Mouse (Mus musculus): ENCODE data around the gene Kcnip1.

Gene Kcnip1

GRCm38 (mm10) chr11:33939456-33940113 lies 53.4 kb downstream of the Kcnip1 start:
- 82% methylated on average over 4 of the region's 4 CpGs for WGBS

DNA sequence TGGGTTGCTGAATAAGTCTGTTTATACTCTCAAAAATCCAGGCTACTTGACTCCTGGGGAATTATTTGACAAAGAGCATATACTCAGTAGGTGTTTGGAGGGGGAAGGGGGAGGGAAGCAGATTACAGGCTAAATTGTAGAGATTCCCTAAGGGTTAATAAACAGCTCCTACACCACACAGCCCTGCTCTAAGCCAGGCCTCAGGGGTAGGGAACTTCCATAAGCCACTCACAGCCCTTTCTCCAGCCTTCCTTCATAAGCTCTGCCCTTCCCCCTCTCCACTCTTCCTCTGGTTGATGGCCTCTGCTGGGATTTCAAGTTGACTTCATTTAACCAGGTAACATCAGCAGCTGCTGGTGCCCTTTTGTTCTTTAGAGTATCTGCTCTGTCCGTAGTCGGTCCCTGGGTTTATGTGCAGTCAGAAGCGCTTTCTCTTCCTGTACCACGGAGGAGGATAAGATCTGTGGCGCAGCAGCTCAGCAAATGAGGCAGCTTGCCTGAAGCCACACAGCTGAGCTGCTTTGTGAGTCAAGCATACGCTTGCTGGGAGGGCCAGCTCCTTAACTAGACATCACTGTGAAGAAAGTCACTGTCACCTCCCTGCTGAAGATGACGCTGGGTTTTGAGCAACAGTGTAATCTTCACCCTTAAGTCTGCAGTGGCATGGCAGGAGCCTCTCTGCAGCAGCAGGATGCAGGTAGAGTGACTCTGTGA lies 54.2 kb downstream of the Kcnip1 start:
- 55% methylated on average over 7 of the region's 7 CpGs for WGBS

DNA sequence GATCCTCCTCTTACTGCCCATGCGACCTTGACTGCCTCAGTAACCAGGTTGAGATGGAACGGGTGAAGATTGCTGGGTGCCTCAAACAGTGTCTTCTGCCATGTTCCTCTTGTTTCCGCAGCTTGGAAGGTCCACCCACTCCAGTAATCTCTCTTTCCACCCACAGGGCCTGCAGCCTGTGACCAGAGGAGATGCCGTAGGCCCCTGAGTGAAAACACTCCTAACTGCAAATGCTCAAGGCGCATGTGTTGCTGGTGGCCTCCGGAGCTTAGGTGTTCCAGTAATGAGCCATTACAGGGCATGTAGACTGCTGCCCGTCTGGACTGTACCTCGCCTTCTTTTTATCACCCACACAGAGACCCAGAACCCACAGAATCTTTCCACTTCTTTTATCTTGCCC lies 55.3 kb downstream of the Kcnip1 start:
- WGBS, result 90% methylated on average over 8 of the region's 8 CpGs

DNA sequence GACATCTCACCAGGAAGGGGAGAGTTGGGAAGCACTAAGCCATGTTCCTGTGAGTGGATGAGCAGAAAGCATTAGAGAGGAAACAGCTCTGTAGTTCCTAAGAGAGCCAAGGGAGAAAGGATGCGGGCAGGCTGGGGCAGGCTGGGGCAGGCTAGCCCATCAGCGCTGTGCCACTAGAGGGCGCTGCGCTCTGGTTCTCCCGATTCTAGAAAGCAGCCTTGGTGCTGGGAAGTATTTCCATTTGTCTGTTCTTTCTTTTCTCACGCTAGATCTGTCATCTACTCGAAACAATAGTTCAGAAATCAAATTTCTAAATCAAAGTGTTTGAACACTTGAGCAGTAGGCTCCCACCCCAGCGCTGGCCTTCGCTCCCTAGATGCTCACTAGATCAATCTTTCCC lies 58.7 kb downstream of the Kcnip1 start:
- WGBS, result 74% methylated on average over 9 of the region's 9 CpGs

DNA sequence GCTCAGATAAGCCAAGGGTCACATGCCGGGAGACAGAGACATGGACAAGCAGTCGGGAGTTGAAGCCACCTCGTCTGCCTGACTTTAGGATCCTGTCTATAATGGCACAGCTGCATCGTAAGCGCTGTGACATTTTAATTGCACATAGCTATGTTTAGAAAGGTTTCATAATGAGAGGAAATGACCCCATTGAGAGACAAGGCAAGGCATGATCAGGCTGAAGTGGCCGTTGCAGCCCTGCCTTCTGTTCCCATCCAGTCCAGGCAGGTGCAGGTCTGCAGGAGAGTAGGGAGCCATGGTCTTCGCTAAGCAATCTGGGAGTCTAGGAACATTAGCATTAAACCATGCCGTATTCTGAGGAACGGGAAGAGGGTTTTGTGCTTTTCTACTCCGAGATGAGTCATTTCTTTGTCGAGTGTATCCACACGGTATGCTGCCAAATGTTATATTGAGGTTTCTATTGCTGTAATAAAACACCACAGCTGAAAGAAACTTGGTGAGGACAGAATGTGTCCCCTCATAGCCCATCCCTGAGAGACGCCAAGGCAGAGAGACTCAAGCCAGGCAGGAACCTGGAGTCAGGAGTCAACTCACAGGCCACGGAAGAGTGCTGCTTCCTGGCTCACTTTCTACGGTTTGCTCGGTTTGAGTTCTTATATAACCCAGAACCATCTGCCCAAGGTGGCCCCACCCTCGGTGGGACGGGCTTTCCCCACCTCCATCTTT lies 60.4 kb downstream of the Kcnip1 start:
- WGBS, result 32% methylated on average over 18 of the region's 18 CpGs

- WGBS, result 15% methylated on average over 10 of the region's 10 CpGs
Measured at GRCm38 (mm10) chr11:33931836-33932385, 61.0 kb downstream of the Kcnip1 start.

GRCm38 (mm10) chr11:33929412-33929811 lies 63.5 kb downstream of the Kcnip1 start:
- WGBS, result 59% methylated on average over 11 of the region's 11 CpGs

- WGBS, result 54% methylated on average over 7 of the region's 7 CpGs
Measured at GRCm38 (mm10) chr11:33928658-33929057, 64.3 kb downstream of the Kcnip1 start.

DNA sequence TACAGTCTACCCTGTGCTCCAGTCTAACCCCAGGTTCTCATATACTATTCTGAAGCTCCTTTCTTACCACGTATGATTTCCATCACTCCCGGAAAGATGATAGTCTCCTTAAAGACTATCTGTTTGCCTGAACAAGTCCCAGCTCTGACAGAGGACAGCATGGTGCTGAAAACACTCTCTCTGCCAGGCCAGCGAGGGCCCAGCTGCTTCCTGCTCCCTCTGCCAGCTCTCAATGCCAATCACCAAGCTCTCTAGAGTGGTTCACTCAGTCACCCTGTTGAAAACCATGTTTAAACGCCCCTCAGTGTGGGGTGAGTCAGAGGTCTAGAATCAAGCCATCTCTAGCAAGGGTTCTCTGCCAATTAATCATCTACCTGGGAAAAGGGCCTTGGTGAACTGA lies 65.1 kb downstream of the Kcnip1 start:
- WGBS, result 56% methylated on average over 4 of the region's 4 CpGs

- WGBS, result 56% methylated on average over 6 of the region's 6 CpGs
Measured at GRCm38 (mm10) chr11:33927321-33927720, 65.6 kb downstream of the Kcnip1 start.

- 60% methylated on average over 2 of the region's 2 CpGs for WGBS
Measured at GRCm38 (mm10) chr11:33926551-33926950, 66.4 kb downstream of the Kcnip1 start.

GRCm38 (mm10) chr11:33925778-33926177 lies 67.2 kb downstream of the Kcnip1 start:
- WGBS, result 72% methylated on average over 8 of the region's 8 CpGs

GRCm38 (mm10) chr11:33923031-33923430 lies 69.9 kb downstream of the Kcnip1 start:
- 78% methylated on average over 3 of the region's 3 CpGs for WGBS

GRCm38 (mm10) chr11:33921451-33921850 lies 71.5 kb downstream of the Kcnip1 start:
- whole genome bisulfite sequencing, result 81% methylated on average over 13 of the region's 13 CpGs

- 88% methylated on average over 7 of the region's 7 CpGs for whole genome bisulfite sequencing
Measured at GRCm38 (mm10) chr11:33919826-33920225, 73.1 kb downstream of the Kcnip1 start.

DNA sequence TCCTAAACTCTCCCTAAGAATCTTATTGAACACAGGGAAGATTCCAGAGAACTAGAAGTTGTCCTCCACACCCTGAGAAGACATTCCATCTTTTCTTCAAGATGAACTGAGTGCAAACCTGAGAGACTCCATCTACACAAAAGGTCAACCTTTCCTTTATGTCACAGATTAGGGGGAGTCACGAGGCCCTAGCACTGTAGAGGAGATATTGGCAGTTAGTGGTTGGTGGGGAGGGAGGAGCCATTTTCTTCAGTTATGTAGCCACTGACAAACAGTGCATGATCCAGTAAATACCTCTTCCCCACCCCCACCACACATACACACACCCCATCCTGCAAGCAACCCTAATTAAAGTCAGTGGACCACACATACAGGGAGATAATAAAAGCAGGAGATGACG lies 74.5 kb downstream of the Kcnip1 start:
- WGBS, result 55% methylated on average over 2 of the region's 2 CpGs

DNA sequence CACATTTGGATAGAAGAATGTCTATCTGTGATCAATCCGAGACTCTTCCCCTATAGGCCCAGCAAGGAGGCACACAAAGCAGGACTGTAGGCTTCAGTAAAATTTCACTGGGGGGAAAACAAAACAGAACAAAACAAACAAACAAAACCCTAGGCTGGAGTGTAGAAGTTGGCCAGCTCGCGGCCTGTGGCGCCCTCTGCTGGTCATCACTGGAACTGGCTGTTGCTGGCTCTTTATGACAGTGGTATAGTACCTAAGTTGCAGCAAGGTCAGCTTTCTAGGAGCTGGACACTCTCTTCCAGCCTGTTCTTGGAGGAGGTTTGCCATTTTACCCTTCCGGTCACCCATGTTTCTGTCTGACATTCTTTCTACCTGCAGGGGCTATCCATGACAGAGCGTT lies 75.4 kb downstream of the Kcnip1 start:
- WGBS, result 27% methylated on average over 6 of the region's 6 CpGs

- WGBS, result 71% methylated on average over 12 of the region's 12 CpGs
Measured at GRCm38 (mm10) chr11:33914216-33914615, 78.7 kb downstream of the Kcnip1 start.

GRCm38 (mm10) chr11:33913061-33913460 lies 79.9 kb downstream of the Kcnip1 start:
- WGBS, result 81% methylated on average over 7 of the region's 7 CpGs

DNA sequence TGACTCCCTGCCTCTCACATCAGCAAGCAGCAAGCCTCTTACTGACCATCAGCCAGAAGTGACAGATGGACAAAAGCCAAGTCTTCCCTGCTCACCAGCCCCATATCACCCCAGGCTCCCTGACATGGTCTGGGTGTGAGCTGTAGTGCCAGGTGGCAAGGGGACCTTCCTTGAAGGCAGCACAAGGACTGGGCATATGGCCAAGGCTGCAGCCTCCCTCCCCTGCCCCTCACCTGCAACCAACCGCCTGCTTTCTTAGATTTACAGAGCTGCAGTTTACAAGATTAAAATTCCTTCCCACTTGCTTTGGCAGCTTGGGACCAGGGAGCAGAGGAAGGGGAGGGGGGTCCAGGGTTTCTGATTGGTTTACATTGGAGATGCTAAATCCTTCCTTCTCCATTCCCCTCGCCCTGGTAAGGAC lies 80.8 kb downstream of the Kcnip1 start:
- 62% methylated on average over 2 of the region's 2 CpGs for WGBS

GRCm38 (mm10) chr11:33910982-33911381 lies 82.0 kb downstream of the Kcnip1 start:
- WGBS, result 66% methylated on average over 7 of the region's 7 CpGs

GRCm38 (mm10) chr11:33908360-33909175 lies 84.4 kb downstream of the Kcnip1 start:
- WGBS, result 78% methylated on average over 4 of the region's 4 CpGs
